Mouse (Mus musculus) CD4-positive helper T cell, adult 2 months (primary cell): ENCODE results near the gene Samm50.

Experiments used
- DNase-seq: peaks from one replicate; pipeline ENCODE4 v3.0.0-alpha.2; 2012; ENCODE audit warnings: low read depth, missing footprints, low spot score

Samm50 gene

GRCm38 (mm10) chr15:84210941-84211340 lies 18.9 kb downstream of the Samm50 start:
- DNase-seq: no peak

- no peak for DNase-seq
Measured at GRCm38 (mm10) chr15:84211564-84211963, 19.5 kb downstream of the Samm50 start.

- peak; percentile 66 for DNase-seq
Measured at GRCm38 (mm10) chr15:84212031-84212755, 20.2 kb downstream of the Samm50 start.

GRCm38 (mm10) chr15:84212756-84213105 lies 20.7 kb downstream of the Samm50 start:
- DNase-seq: no peak

GRCm38 (mm10) chr15:84213162-84213739 lies 21.2 kb downstream of the Samm50 start:
- no peak for DNase-seq

GRCm38 (mm10) chr15:84214476-84214875 lies 22.4 kb downstream of the Samm50 start:
- DNase-seq: no peak

- no peak for DNase-seq
Measured at GRCm38 (mm10) chr15:84215273-84215672, 23.2 kb downstream of the Samm50 start.

- no peak for DNase-seq
Measured at GRCm38 (mm10) chr15:84216026-84216425, 24.0 kb downstream of the Samm50 start.

- DNase-seq: no peak
Measured at GRCm38 (mm10) chr15:84216461-84217084, 24.5 kb downstream of the Samm50 start.

GRCm38 (mm10) chr15:84217969-84218782 lies 26.1 kb downstream of the Samm50 start:
- no peak for DNase-seq

- DNase-seq: no peak
Measured at GRCm38 (mm10) chr15:84218783-84219271, 26.8 kb downstream of the Samm50 start.

GRCm38 (mm10) chr15:84221539-84221938 lies 29.5 kb downstream of the Samm50 start:
- DNase-seq: no peak

GRCm38 (mm10) chr15:84223423-84223822 lies 31.4 kb downstream of the Samm50 start:
- no peak for DNase-seq

GRCm38 (mm10) chr15:84224779-84225178 lies 32.7 kb downstream of the Samm50 start:
- DNase-seq: no peak

- DNase-seq: no peak
Measured at GRCm38 (mm10) chr15:84226918-84227317, 34.9 kb downstream of the Samm50 start.

GRCm38 (mm10) chr15:84230661-84231060 lies 38.6 kb downstream of the Samm50 start:
- DNase-seq: no peak

GRCm38 (mm10) chr15:84231113-84231712 lies 39.2 kb downstream of the Samm50 start:
- no peak for DNase-seq

GRCm38 (mm10) chr15:84231721-84232561 lies 39.9 kb downstream of the Samm50 start, which contains the start of gene Parvb:
TSS of gene Parvb (plus strand) at chr15:84232043.
- no peak for DNase-seq

- no peak for DNase-seq
Measured at GRCm38 (mm10) chr15:84232609-84233008, 40.6 kb downstream of the Samm50 start.

GRCm38 (mm10) chr15:84234794-84235581 lies 42.9 kb downstream of the Samm50 start:
- no peak for DNase-seq
